Mouse (Mus musculus): Measurements from ENCODE around the gene Txn2. TPM values are rescaled to one million over a fixed set of nuclear protein-coding genes. Genes with fewer than 3 reads are reported as not detected.
A peak's percentile ranks its signal among the peaks of the same experiment; 100 is the strongest.
"Not testable (repeated sequence)": the region's sequence is repeated elsewhere in the genome, so short reads cannot be mapped to it uniquely, and the experiment has no call there.

Txn2 gene
- total and polyA plus RNA-seq, 3 experiments, result 538 to 1,131 (median 652) TPM

DNA sequence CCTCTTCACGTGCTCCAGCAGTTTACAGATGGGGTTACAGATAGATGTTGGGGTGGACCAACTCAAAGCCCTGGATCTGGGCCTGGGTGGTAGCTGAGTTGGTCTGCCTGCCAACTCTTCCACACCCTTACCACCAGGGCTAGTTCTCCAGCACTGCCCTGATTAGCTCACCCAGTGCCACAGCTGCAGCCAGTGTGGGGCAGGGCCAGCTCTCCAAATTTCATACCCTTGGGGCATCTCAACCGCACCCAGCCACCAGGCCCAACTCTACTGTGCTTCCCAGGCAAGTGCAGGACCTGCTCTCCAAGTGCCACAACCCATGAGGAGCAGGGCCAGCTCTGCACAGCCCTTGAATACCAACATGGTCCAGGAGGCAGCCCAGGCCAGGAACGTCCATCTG, 49.0 kb downstream of the Txn2 start:
- DNase-seq, result no peak

DNA sequence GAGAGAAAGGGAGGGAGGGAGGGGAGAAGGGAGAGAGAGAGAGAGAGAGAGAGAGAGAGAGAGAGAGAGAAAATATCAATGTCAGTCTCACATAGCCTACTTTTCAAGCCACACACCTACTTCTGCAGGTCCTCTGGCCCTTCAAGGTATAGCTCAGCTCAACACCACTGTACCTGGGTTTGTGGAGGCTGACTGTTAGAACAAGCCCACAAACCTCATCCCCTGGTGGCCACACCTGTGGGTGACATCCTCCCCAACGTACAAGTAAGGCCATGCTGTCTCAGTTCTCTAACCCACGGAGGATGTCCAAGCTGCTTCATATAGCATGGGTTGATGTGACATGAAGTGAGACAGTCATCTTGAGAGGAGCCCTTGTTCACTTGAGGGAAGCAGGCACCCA, 51.6 kb downstream of the Txn2 start:
- DNase-seq, result no peak

DNA sequence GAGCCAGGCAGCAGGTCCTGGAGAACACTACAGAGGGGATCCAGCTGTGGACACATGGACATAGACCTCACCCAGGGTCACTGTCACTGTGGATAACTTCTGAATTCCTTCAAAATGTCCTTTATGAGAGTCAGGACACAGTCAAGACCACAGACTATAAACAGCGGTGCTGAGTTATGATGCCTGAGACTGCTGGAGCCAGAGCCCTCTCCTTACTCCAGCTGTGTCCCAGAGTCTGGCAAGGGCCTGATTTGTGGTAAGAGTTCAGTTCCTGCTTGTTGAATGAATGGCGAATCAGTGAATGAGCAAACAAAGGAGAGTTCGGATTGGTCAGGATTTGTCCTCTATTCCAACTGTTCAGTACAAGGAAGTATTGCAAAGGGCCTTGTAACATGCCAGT, 52.1 kb downstream of the Txn2 start:
- no peak for DNase-seq

GRCm38 (mm10) chr15:77875953-77876352, 52.9 kb downstream of the Txn2 start:
- no peak for DNase-seq

DNA sequence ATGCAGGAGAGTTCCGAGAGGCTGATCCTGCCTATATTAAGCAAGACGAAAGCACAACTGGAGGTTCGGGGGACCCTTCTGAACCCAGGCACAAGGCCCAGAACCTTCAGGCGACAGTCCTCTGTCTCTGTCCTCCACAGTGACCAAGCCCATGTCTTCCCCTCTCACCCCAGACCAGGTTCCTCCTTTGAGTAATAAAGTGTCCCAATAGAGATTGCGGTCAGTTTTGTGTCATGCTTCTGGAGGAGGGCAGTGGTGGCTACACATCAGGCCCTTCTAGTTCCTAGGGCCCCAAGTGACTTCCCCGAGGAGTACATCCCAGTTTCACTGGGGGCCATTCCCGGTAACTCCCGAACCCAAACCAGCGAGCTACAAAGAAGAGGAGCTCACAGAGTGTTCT, 54.0 kb downstream of the Txn2 start:
- DNase-seq, result no peak

DNA sequence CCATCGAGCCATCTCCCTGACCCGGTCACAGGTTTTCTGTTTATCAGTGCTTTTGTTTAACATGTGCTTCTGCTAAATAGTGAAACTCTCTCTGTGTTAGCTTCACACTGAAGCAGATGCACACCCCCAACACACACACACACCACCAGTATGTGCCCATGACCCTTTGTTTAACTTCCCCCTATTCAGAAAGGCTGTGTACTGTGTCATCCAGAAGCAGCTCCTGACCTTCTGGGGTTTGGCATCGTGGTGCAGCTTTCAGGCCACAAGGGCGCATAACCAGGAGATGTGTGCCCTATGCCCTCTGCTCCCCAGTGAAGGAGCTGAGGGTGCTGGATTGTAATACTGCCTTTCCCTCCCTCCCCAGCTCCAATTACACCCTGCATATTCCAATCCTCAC, 54.5 kb downstream of the Txn2 start:
- peak; percentile 51 for DNase-seq

GRCm38 (mm10) chr15:77873564-77873963, 55.2 kb downstream of the Txn2 start:
- no peak for DNase-seq

DNA sequence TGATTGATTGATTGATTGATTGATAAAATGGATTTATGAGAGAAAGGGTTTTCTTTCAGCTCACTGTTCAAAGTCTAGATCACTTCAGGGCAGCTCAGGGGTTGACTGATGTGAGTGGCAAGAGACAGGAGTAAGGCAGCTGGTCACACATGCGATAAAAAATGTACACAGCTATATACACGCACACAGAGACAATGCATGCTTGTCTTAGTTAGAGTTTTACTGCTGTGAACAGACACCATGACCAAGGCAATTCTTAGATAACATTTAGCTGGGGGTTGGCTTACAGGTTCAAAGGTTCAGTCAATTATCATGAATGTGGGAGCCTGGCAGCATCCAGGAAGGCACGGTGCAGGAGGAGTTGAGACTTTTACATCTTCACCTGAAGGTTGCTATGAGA, 55.8 kb downstream of the Txn2 start:
- no peak for DNase-seq

DNA sequence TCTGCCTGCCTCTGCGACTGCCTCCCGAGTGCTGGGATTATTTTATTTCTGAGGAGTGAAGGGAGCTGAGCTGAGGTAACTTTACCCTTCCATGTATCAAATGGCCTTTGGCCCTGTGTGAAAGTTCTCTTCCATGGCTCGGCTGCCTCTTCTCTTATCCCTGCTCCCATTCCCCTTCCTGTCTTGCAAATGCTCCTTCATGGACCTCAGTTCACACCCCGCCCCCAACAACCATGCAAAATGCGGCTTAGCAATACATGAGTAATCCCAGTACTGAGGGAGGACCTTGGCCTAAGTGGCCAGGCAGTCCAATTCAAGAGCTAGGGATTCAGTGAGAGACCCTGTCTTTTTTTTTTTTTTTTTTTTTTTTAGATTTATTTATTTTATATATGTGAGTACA, 60.5 kb downstream of the Txn2 start:
- DNase-seq, result peak; percentile 85

- DNase-seq, result not testable (repeated sequence)
Observed at GRCm38 (mm10) chr15:77867231-77867968, 61.4 kb downstream of the Txn2 start.

GRCm38 (mm10) chr15:77866583-77867220, 62.1 kb downstream of the Txn2 start:
- peak; percentile 67 for DNase-seq

Other genes with a start within 250 kb of the Txn2 start
- gene Apol7e, start 230.1 kb downstream of the Txn2 start, total RNA-seq (2021), result under 1 TPM in 1 of 2 experiments, not detected in 1; 0.52 TPM
- gene Apol7e, start 230.1 kb downstream of the Txn2 start, polyA plus RNA-seq (2012; rRNA removed), result 0.12 TPM in 1 of 2 replicates, not detected in the other
- 1 to 10 TPM in 1 of 2 experiments, under 1 TPM in 1; 0.58 to 1.5 TPM for gene Apol9b, start 200.0 kb downstream of the Txn2 start, total RNA-seq (2021)
- gene Apol9b, start 200.0 kb downstream of the Txn2 start, polyA plus RNA-seq (2012; rRNA removed), result 1.5 and 3.2 TPM in 2 replicates
- not detected for gene Apol8, start 172.0 kb downstream of the Txn2 start, total RNA-seq (2021)
- not detected in 2 replicates for gene Apol8, start 172.0 kb downstream of the Txn2 start, polyA plus RNA-seq (2012; rRNA removed)
- gene Myh9, start 86.8 kb downstream of the Txn2 start, total RNA-seq (2021), result 100 to 1,000 TPM; 280 to 306 TPM
- 45.4 and 51.9 TPM in 2 replicates for gene Myh9, start 86.8 kb downstream of the Txn2 start, polyA plus RNA-seq (2012; rRNA removed)
- 1 to 10 TPM; 2.4 to 2.9 TPM for gene Foxred2, start 27.7 kb upstream of the Txn2 start, total RNA-seq (2021)
- gene Foxred2, start 27.7 kb upstream of the Txn2 start, polyA plus RNA-seq (2012; rRNA removed), result 3.5 and 4.5 TPM in 2 replicates
- gene Eif3d, start 41.8 kb upstream of the Txn2 start, total RNA-seq (2021), result 100 to 1,000 TPM; 149 to 195 TPM
- gene Eif3d, start 41.8 kb upstream of the Txn2 start, polyA plus RNA-seq (2012; rRNA removed), result 190 and 196 TPM in 2 replicates
- gene Cacng2, start 191.0 kb upstream of the Txn2 start, total RNA-seq (2021), result under 1 TPM; 0.32 to 0.45 TPM
- 0.19 and 0.36 TPM in 2 replicates for gene Cacng2, start 191.0 kb upstream of the Txn2 start, polyA plus RNA-seq (2012; rRNA removed)
- 10 to 100 TPM; 10.4 to 16.4 TPM for gene Ift27, start 245.1 kb upstream of the Txn2 start, total RNA-seq (2021)
- 50.0 and 65.5 TPM in 2 replicates for gene Ift27, start 245.1 kb upstream of the Txn2 start, polyA plus RNA-seq (2012; rRNA removed)

Data from adrenal gland, adult 2 months (tissue).